Mouse (Mus musculus): ENCODE data around the gene Igfbp4. TPM values are rescaled to one million over a fixed set of nuclear protein-coding genes. Genes with fewer than 3 reads are reported as not detected.

Gene Igfbp4
- polyA plus RNA-seq (2015; fragmentation: Nextera tagmentation; extraction: Ambion mirVana), result 277 and 302 TPM in 2 replicates

GRCm38 (mm10) chr11:99041051-99041729 lies at the start of gene Igfbp4:
Gene Igfbp4 (plus strand): TSS chr11:99041244.
- peak within 1 kb of the TSS; percentile 68 for H3K27ac ChIP-seq (ENCODE audit: low read length)
- H3K27me3 ChIP-seq (ENCODE audit: control insufficient read depth, insufficient read depth, low read depth, low read length), result peaks cover 43% of the 10 kb centered on the region
- H3K9me3 ChIP-seq (replicated peaks; ENCODE audit: control insufficient read depth, low read length), result no peaks in the 10 kb centered on the region
- WGBS (ENCODE audit: insufficient replicate concordance), result under 1% methylated on average over 58 of the region's 63 CpGs
- H3K4me2 ChIP-seq (ENCODE audit: low read depth, low read length), result peak within 1 kb of the TSS; percentile 66
- no peaks in the 10 kb centered on the region for H3K36me3 ChIP-seq (ENCODE audit: control insufficient read depth, insufficient read depth)
- peak within 1 kb of the TSS; percentile 59 for H3K4me3 ChIP-seq (ENCODE audit: low read depth, low read length)
- peak within 1 kb of the TSS; percentile 71 for H3K9ac ChIP-seq (ENCODE audit: low read depth, low read length)
- peaks cover 6% of the 10 kb centered on the region for H3K4me1 ChIP-seq (ENCODE audit: control insufficient read depth, low read depth, low read length)
- peak; percentile 47 for ATAC-seq (ENCODE audit: low read depth)

GRCm38 (mm10) chr11:98995987-98996386 lies 45.1 kb upstream of the Igfbp4 start:
- ATAC-seq (ENCODE audit: low read depth), result no peak
- Histone ChIP-seq H3K36me3 (ENCODE audit: control insufficient read depth, insufficient read depth) (peaks cover 98% of the 10 kb centered on the region), H3K9ac (ENCODE audit: low read depth, low read length) (no peak overlapping the region), H3K27me3 (ENCODE audit: control insufficient read depth, insufficient read depth, low read depth, low read length) (no peaks in the 10 kb centered on the region), H3K4me3 (ENCODE audit: low read depth, low read length) (no peak overlapping the region), H3K27ac (ENCODE audit: low read length) (no peak overlapping the region), H3K9me3 (replicated peaks; ENCODE audit: control insufficient read depth, low read length) (no peaks in the 10 kb centered on the region), H3K4me1 (ENCODE audit: control insufficient read depth, low read depth, low read length) (no peaks in the 10 kb centered on the region), H3K4me2 (ENCODE audit: low read depth, low read length) (no peak overlapping the region)
- WGBS (ENCODE audit: insufficient replicate concordance), result 92% methylated on average over 7 of the region's 7 CpGs

- H3K9me3 ChIP-seq (replicated peaks; ENCODE audit: control insufficient read depth, low read length), result no peaks in the 10 kb centered on the region
- H3K9ac ChIP-seq (ENCODE audit: low read depth, low read length), result no peak overlapping the region
- no peak overlapping the region for H3K4me2 ChIP-seq (ENCODE audit: low read depth, low read length)
- no peaks in the 10 kb centered on the region for H3K27me3 ChIP-seq (ENCODE audit: control insufficient read depth, insufficient read depth, low read depth, low read length)
- ATAC-seq (ENCODE audit: low read depth), result no peak
- 89% methylated on average over 4 of the region's 4 CpGs for WGBS (ENCODE audit: insufficient replicate concordance)
- H3K4me1 ChIP-seq (ENCODE audit: control insufficient read depth, low read depth, low read length), result no peaks in the 10 kb centered on the region
- H3K27ac ChIP-seq (ENCODE audit: low read length), result no peak overlapping the region
- peaks cover 98% of the 10 kb centered on the region for H3K36me3 ChIP-seq (ENCODE audit: control insufficient read depth, insufficient read depth)
- no peak overlapping the region for H3K4me3 ChIP-seq (ENCODE audit: low read depth, low read length)
Observed at GRCm38 (mm10) chr11:98997659-98998058, 43.4 kb upstream of the Igfbp4 start.

GRCm38 (mm10) chr11:98998776-98999175 lies 42.3 kb upstream of the Igfbp4 start:
- no peak overlapping the region for H3K4me3 ChIP-seq (ENCODE audit: low read depth, low read length)
- no peak overlapping the region for H3K27ac ChIP-seq (ENCODE audit: low read length)
- ATAC-seq (ENCODE audit: low read depth), result no peak
- no peak overlapping the region for H3K4me2 ChIP-seq (ENCODE audit: low read depth, low read length)
- H3K36me3 ChIP-seq (ENCODE audit: control insufficient read depth, insufficient read depth), result peaks cover 98% of the 10 kb centered on the region
- H3K4me1 ChIP-seq (ENCODE audit: control insufficient read depth, low read depth, low read length), result no peaks in the 10 kb centered on the region
- H3K9ac ChIP-seq (ENCODE audit: low read depth, low read length), result no peak overlapping the region
- H3K9me3 ChIP-seq (replicated peaks; ENCODE audit: control insufficient read depth, low read length), result no peaks in the 10 kb centered on the region
- no peaks in the 10 kb centered on the region for H3K27me3 ChIP-seq (ENCODE audit: control insufficient read depth, insufficient read depth, low read depth, low read length)

- H3K9ac ChIP-seq (ENCODE audit: low read depth, low read length), result no peak overlapping the region
- no peaks in the 10 kb centered on the region for H3K4me1 ChIP-seq (ENCODE audit: control insufficient read depth, low read depth, low read length)
- H3K27ac ChIP-seq (ENCODE audit: low read length), result no peak overlapping the region
- H3K36me3 ChIP-seq (ENCODE audit: control insufficient read depth, insufficient read depth), result peaks cover 98% of the 10 kb centered on the region
- no peaks in the 10 kb centered on the region for H3K27me3 ChIP-seq (ENCODE audit: control insufficient read depth, insufficient read depth, low read depth, low read length)
- no peak overlapping the region for H3K4me2 ChIP-seq (ENCODE audit: low read depth, low read length)
- 97% methylated on average over 11 of the region's 11 CpGs for WGBS (ENCODE audit: insufficient replicate concordance)
- ATAC-seq (ENCODE audit: low read depth), result no peak
- H3K4me3 ChIP-seq (ENCODE audit: low read depth, low read length), result no peak overlapping the region
- H3K9me3 ChIP-seq (replicated peaks; ENCODE audit: control insufficient read depth, low read length), result no peaks in the 10 kb centered on the region
Observed at GRCm38 (mm10) chr11:98999243-98999642, 41.8 kb upstream of the Igfbp4 start.

- peaks cover 98% of the 10 kb centered on the region for H3K36me3 ChIP-seq (ENCODE audit: control insufficient read depth, insufficient read depth)
- H3K27ac ChIP-seq (ENCODE audit: low read length), result no peak overlapping the region
- H3K4me1 ChIP-seq (ENCODE audit: control insufficient read depth, low read depth, low read length), result no peaks in the 10 kb centered on the region
- no peak overlapping the region for H3K4me2 ChIP-seq (ENCODE audit: low read depth, low read length)
- no peak overlapping the region for H3K4me3 ChIP-seq (ENCODE audit: low read depth, low read length)
- no peaks in the 10 kb centered on the region for H3K9me3 ChIP-seq (replicated peaks; ENCODE audit: control insufficient read depth, low read length)
- no peak for ATAC-seq (ENCODE audit: low read depth)
- no peak overlapping the region for H3K9ac ChIP-seq (ENCODE audit: low read depth, low read length)
- 91% methylated on average over 9 of the region's 9 CpGs for WGBS (ENCODE audit: insufficient replicate concordance)
- no peaks in the 10 kb centered on the region for H3K27me3 ChIP-seq (ENCODE audit: control insufficient read depth, insufficient read depth, low read depth, low read length)
Observed at GRCm38 (mm10) chr11:99006788-99007187, 34.3 kb upstream of the Igfbp4 start.

GRCm38 (mm10) chr11:99010124-99010523 lies 30.9 kb upstream of the Igfbp4 start:
- no peak overlapping the region for H3K4me3 ChIP-seq (ENCODE audit: low read depth, low read length)
- no peak overlapping the region for H3K27ac ChIP-seq (ENCODE audit: low read length)
- no peaks in the 10 kb centered on the region for H3K27me3 ChIP-seq (ENCODE audit: control insufficient read depth, insufficient read depth, low read depth, low read length)
- H3K9ac ChIP-seq (ENCODE audit: low read depth, low read length), result no peak overlapping the region
- H3K9me3 ChIP-seq (replicated peaks; ENCODE audit: control insufficient read depth, low read length), result no peaks in the 10 kb centered on the region
- 48% methylated on average over 4 of the region's 4 CpGs for WGBS (ENCODE audit: insufficient replicate concordance)
- H3K4me2 ChIP-seq (ENCODE audit: low read depth, low read length), result no peak overlapping the region
- no peak for ATAC-seq (ENCODE audit: low read depth)
- H3K4me1 ChIP-seq (ENCODE audit: control insufficient read depth, low read depth, low read length), result no peaks in the 10 kb centered on the region
- peaks cover 98% of the 10 kb centered on the region for H3K36me3 ChIP-seq (ENCODE audit: control insufficient read depth, insufficient read depth)

GRCm38 (mm10) chr11:99010706-99011105 lies 30.3 kb upstream of the Igfbp4 start:
- Histone ChIP-seq H3K9me3 (replicated peaks; ENCODE audit: control insufficient read depth, low read length) (no peaks in the 10 kb centered on the region), H3K9ac (ENCODE audit: low read depth, low read length) (no peak overlapping the region), H3K4me2 (ENCODE audit: low read depth, low read length) (no peak overlapping the region), H3K27me3 (ENCODE audit: control insufficient read depth, insufficient read depth, low read depth, low read length) (no peaks in the 10 kb centered on the region), H3K36me3 (ENCODE audit: control insufficient read depth, insufficient read depth) (peaks cover 98% of the 10 kb centered on the region), H3K4me3 (ENCODE audit: low read depth, low read length) (no peak overlapping the region), H3K27ac (ENCODE audit: low read length) (no peak overlapping the region), H3K4me1 (ENCODE audit: control insufficient read depth, low read depth, low read length) (no peaks in the 10 kb centered on the region)
- WGBS (ENCODE audit: insufficient replicate concordance), result 93% methylated on average over 5 of the region's 5 CpGs
- no peak for ATAC-seq (ENCODE audit: low read depth)

- H3K27me3 ChIP-seq (ENCODE audit: control insufficient read depth, insufficient read depth, low read depth, low read length), result no peaks in the 10 kb centered on the region
- no peak overlapping the region for H3K4me3 ChIP-seq (ENCODE audit: low read depth, low read length)
- no peak overlapping the region for H3K4me2 ChIP-seq (ENCODE audit: low read depth, low read length)
- no peaks in the 10 kb centered on the region for H3K4me1 ChIP-seq (ENCODE audit: control insufficient read depth, low read depth, low read length)
- peaks cover 99% of the 10 kb centered on the region for H3K36me3 ChIP-seq (ENCODE audit: control insufficient read depth, insufficient read depth)
- H3K27ac ChIP-seq (ENCODE audit: low read length), result no peak overlapping the region
- no peak overlapping the region for H3K9ac ChIP-seq (ENCODE audit: low read depth, low read length)
- ATAC-seq (ENCODE audit: low read depth), result no peak
- WGBS (ENCODE audit: insufficient replicate concordance), result 91% methylated on average over 1 of the region's 1 CpGs
- no peaks in the 10 kb centered on the region for H3K9me3 ChIP-seq (replicated peaks; ENCODE audit: control insufficient read depth, low read length)
Observed at GRCm38 (mm10) chr11:99013856-99014255, 27.2 kb upstream of the Igfbp4 start.

All from liver, embryonic 16.5 days (tissue).